Mouse (Mus musculus) forebrain, embryonic 13.5 days (tissue): Measurements from ENCODE around the gene Pcyt1a. TPM values are rescaled to one million over a fixed set of nuclear protein-coding genes. Genes with fewer than 3 reads are reported as not detected.
"Not testable (repeated sequence)": the region's sequence is repeated elsewhere in the genome, so short reads cannot be mapped to it uniquely, and the experiment has no call there.

ENCODE experiments used
- ATAC-seq: fragments of 200-750 bp; cut with Nextera tagmentation; 2 replicates; pipeline ENCODE4 v1.8.0; 2017
- H3K27ac ChIP-seq: fragments of 300-500 bp; sonication (generic); 2 replicates; pipeline ENCODE4 v1.5.1; 2015; ENCODE audit warnings: inconsistent platforms, mild to moderate bottlenecking, moderate library complexity
- H3K27me3 ChIP-seq: fragments of 300-500 bp; sonication (generic); 2 replicates; pipeline ENCODE4 v1.6.1; 2015; ENCODE audit warnings: mild to moderate bottlenecking, inconsistent platforms
- H3K36me3 ChIP-seq: fragments of 300-500 bp; sonication (generic); 2 replicates; pipeline ENCODE4 v1.6.1; 2015; ENCODE audit warnings: mild to moderate bottlenecking, inconsistent platforms; ENCODE audit not compliant: poor library complexity, severe bottlenecking
- H3K4me1 ChIP-seq: fragments of 300-500 bp; sonication (generic); 2 replicates; pipeline ENCODE4 v1.6.1; 2015; ENCODE audit warnings: inconsistent platforms
- H3K4me2 ChIP-seq: fragments of 300-500 bp; sonication (generic); 2 replicates; pipeline ENCODE4 v1.6.1; 2015; ENCODE audit warnings: inconsistent platforms, mild to moderate bottlenecking, moderate library complexity
- H3K4me3 ChIP-seq: fragments of 300-500 bp; sonication (generic); 2 replicates; pipeline ENCODE4 v1.5.1; 2015; ENCODE audit warnings: mild to moderate bottlenecking, inconsistent platforms
- H3K9ac ChIP-seq: fragments of 300-500 bp; sonication (generic); 2 replicates; pipeline ENCODE4 v1.6.1; 2015; ENCODE audit warnings: mild to moderate bottlenecking, inconsistent platforms
- H3K9me3 ChIP-seq: fragments of 300-500 bp; sonication (generic); replicated peaks from 2 replicates; pipeline ENCODE4 v1.6.1; 2016; ENCODE audit warnings: inconsistent platforms
- WGBS: fragments of 180-500 bp; shearing (Covaris S2); methylation state at CpG from one replicate; pipeline ENCODE4 v1.1.7; 2015; 5-methylcytosine and 5-hydroxymethylcytosine counted together
- polyA plus RNA-seq: library from polyadenylated mRNA; unstranded; fragments of >200 nt; fragmentation: Nextera tagmentation; extraction: Ambion mirVana; gene quantifications from 2 replicates; pipeline ENCODE4 v1.2.1, GENCODE M21; 2015

The Pcyt1a gene
- polyA plus RNA-seq, 1 experiment from 2014 or later: 44.1 TPM

DNA sequence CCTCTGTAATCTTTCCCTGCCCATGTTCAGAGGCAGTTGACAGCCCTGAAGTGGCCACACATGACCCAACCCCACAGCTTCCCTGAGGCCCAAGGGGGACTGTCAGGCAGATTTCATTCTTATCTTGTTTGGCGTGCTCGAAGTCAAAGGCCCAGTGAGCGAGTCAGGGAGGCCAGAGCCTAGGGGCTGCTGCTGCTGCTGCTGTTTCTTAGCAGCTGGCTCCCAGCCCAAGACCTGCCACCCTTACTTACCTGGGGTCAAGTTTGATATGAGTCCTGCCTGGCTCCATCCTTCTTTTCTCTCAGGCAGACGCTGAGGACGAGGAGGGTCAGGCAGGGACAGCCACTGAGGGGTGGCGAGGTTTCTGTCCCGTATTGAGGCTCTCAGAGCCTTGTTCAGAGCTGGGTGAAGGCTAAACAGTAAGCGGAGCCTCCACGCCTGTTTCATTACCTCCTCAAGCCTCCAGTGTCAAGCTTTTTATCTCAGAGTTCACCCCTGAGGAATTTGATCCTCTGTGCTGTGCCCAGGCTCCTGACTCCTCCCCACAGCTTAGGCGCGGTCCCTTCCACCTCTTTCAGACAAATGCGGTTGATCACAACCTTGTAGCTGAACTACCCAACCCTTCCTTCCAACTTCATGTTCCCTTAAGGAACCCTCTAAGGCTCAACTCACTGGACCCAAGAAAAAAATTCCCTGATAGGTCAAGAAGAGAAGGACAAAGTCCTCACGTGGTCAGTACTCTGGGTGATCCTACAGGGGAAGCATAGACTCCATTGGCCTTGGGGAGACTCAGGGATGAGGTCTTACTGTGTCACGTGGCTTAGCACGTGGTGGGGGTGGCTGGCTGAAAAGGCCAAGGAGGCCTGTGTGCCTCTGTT lies 56.8 kb downstream of the Pcyt1a start, which contains the start of gene Slc51a:
TSS of gene Slc51a (minus strand) at position 646 of the 878 bp plus-strand sequence.
- no peak for ATAC-seq
- Histone ChIP-seq H3K4me1 (no peaks in the 10 kb centered on the region), H3K4me3 (no peak within 1 kb of the TSS), H3K9me3 (no peaks in the 10 kb centered on the region), H3K4me2 (no peak within 1 kb of the TSS), H3K27me3 (no peaks in the 10 kb centered on the region), H3K36me3 (no peaks in the 10 kb centered on the region), H3K9ac (no peak within 1 kb of the TSS), H3K27ac (no peak within 1 kb of the TSS)
- WGBS: 65% methylated on average over 15 of the region's 15 CpGs

GRCm38 (mm10) chr16:32488939-32489338 lies 58.2 kb downstream of the Pcyt1a start:
- Histone ChIP-seq H3K4me1 (no peaks in the 10 kb centered on the region), H3K9me3 (no peaks in the 10 kb centered on the region), H3K36me3 (no peaks in the 10 kb centered on the region), H3K27ac (no peak overlapping the region), H3K9ac (no peak overlapping the region), H3K4me2 (no peak overlapping the region), H3K27me3 (no peaks in the 10 kb centered on the region), H3K4me3 (no peak overlapping the region)
- ATAC-seq: no peak
- 94% methylated on average over 3 of the region's 3 CpGs for WGBS

- not testable (repeated sequence) for H3K9ac ChIP-seq, ATAC-seq
- WGBS: 82% methylated on average over 6 of the region's 6 CpGs
These were observed 63.6 kb downstream of the Pcyt1a start for GRCm38 (mm10) chr16:32494371-32494770.

DNA sequence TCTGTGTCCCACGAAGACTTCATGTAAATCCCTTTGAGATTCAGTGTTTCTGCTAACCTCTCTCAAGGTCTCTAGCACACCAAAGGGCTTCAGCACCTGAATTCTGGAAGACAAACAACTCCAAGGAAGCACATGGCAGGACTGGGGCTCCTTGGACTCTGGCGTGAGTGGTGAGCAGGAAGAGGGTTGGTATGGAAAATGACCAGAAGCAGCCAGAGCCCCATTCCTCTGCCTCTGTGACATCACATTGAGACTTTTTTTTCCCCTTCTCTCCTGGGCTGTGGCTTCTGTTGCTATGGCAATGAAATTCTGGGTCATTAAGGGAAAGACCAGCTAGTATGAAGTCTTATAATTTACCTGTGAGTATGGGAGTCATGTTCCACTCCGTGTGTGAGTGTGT lies 65.2 kb downstream of the Pcyt1a start, which contains the start of gene Zdhhc19:
TSS of gene Zdhhc19 (plus strand) at position 301 of the 400 bp plus-strand sequence.
- Histone ChIP-seq H3K36me3 (no peaks in the 10 kb centered on the region), H3K4me1 (no peaks in the 10 kb centered on the region), H3K27ac (no peak within 1 kb of the TSS), H3K9me3 (no peaks in the 10 kb centered on the region), H3K4me2 (no peak within 1 kb of the TSS), H3K4me3 (no peak within 1 kb of the TSS), H3K9ac (no peak within 1 kb of the TSS), H3K27me3 (no peaks in the 10 kb centered on the region)
- no peak for ATAC-seq
- 74% methylated on average over 3 of the region's 3 CpGs for WGBS

More at GRCm38 (mm10) chr16:32494371-32494770, 63.6 kb downstream of the Pcyt1a start:
- H3K36me3 ChIP-seq, H3K4me3 ChIP-seq, H3K9me3 ChIP-seq, H3K27ac ChIP-seq, H3K27me3 ChIP-seq, H3K4me1 ChIP-seq, H3K4me2 ChIP-seq: not testable (repeated sequence)

GRCm38 (mm10) chr16:32498996-32499395 lies 68.3 kb downstream of the Pcyt1a start:
- Histone ChIP-seq H3K27me3 (no peaks in the 10 kb centered on the region), H3K4me2 (peak overlapping the region; percentile 66; the same call in 1 of the 2 replicates), H3K4me3 (no peak overlapping the region), H3K9ac (no peak overlapping the region), H3K36me3 (no peaks in the 10 kb centered on the region), H3K4me1 (no peaks in the 10 kb centered on the region), H3K9me3 (no peaks in the 10 kb centered on the region), H3K27ac (no peak overlapping the region)
- 68% methylated on average over 13 of the region's 13 CpGs for WGBS
- ATAC-seq: no peak

GRCm38 (mm10) chr16:32499430-32500037 lies 68.8 kb downstream of the Pcyt1a start:
- WGBS: 7% methylated on average over 22 of the region's 22 CpGs
- peak overlapping the region; percentile 61; the same call in 1 of the 2 replicates for H3K27ac ChIP-seq

DNA sequence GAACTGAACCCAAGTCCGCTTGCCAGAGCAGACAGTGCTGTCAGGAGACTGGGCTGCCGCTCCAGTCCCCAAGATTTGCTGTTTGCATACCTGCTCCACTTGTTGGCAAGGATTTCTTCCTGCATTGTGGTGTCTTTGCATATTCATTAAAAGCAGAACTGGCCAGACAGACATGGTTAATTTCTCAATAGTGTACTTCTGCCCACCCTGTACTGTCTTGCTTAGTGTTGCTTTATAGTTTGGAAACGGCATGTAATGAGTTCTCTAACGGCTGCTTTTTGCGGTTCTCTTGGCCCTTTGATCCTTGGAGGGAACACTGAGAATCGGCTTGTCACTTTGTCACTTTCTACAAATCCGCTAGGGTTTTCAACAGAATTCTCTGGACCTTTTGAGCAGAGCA lies 70.7 kb downstream of the Pcyt1a start:
- Histone ChIP-seq H3K27me3 (no peaks in the 10 kb centered on the region), H3K27ac (no peak overlapping the region), H3K4me1 (no peaks in the 10 kb centered on the region), H3K4me2 (no peak overlapping the region), H3K9me3 (no peaks in the 10 kb centered on the region), H3K9ac (no peak overlapping the region), H3K36me3 (no peaks in the 10 kb centered on the region), H3K4me3 (no peak overlapping the region)
- WGBS: 69% methylated on average over 7 of the region's 7 CpGs
- no peak for ATAC-seq

More at GRCm38 (mm10) chr16:32499430-32500037, 68.8 kb downstream of the Pcyt1a start:
- H3K9me3 ChIP-seq: no peaks in the 10 kb centered on the region
- no peaks in the 10 kb centered on the region for H3K36me3 ChIP-seq
- H3K4me3 ChIP-seq: peak overlapping the region; percentile 41
- H3K4me1 ChIP-seq: no peaks in the 10 kb centered on the region
- ATAC-seq: peak; percentile 97
- peak overlapping the region; percentile 66 for H3K4me2 ChIP-seq
- peak overlapping the region; percentile 73 for H3K9ac ChIP-seq
- H3K27me3 ChIP-seq: no peaks in the 10 kb centered on the region

GRCm38 (mm10) chr16:32502621-32503335 lies 72.1 kb downstream of the Pcyt1a start:
- H3K4me1 ChIP-seq: no peaks in the 10 kb centered on the region
- H3K4me3 ChIP-seq: no peak overlapping the region
- no peak overlapping the region for H3K9ac ChIP-seq
- H3K27me3 ChIP-seq: no peaks in the 10 kb centered on the region
- H3K27ac ChIP-seq: no peak overlapping the region
- no peaks in the 10 kb centered on the region for H3K36me3 ChIP-seq
- H3K4me2 ChIP-seq: no peak overlapping the region
- no peak for ATAC-seq
- H3K9me3 ChIP-seq: no peaks in the 10 kb centered on the region
- 87% methylated on average over 12 of the region's 12 CpGs for WGBS

- no peak overlapping the region for H3K9ac ChIP-seq
- WGBS: 66% methylated on average over 6 of the region's 6 CpGs
These were observed 72.9 kb downstream of the Pcyt1a start for GRCm38 (mm10) chr16:32503633-32504032.

GRCm38 (mm10) chr16:32506298-32506697 lies 75.6 kb downstream of the Pcyt1a start:
- Histone ChIP-seq H3K9me3 (no peaks in the 10 kb centered on the region), H3K36me3 (no peaks in the 10 kb centered on the region), H3K9ac (no peak overlapping the region), H3K4me2 (no peak overlapping the region), H3K27me3 (no peaks in the 10 kb centered on the region), H3K27ac (no peak overlapping the region), H3K4me3 (no peak overlapping the region), H3K4me1 (peaks cover 11% of the 10 kb centered on the region)
- 81% methylated on average over 8 of the region's 8 CpGs for WGBS
- no peak for ATAC-seq

More at GRCm38 (mm10) chr16:32503633-32504032, 72.9 kb downstream of the Pcyt1a start:
- Histone ChIP-seq H3K4me3 (no peak overlapping the region), H3K4me1 (no peaks in the 10 kb centered on the region), H3K36me3 (no peaks in the 10 kb centered on the region), H3K27ac (no peak overlapping the region), H3K4me2 (no peak overlapping the region), H3K27me3 (no peaks in the 10 kb centered on the region), H3K9me3 (no peaks in the 10 kb centered on the region)
- ATAC-seq: no peak

DNA sequence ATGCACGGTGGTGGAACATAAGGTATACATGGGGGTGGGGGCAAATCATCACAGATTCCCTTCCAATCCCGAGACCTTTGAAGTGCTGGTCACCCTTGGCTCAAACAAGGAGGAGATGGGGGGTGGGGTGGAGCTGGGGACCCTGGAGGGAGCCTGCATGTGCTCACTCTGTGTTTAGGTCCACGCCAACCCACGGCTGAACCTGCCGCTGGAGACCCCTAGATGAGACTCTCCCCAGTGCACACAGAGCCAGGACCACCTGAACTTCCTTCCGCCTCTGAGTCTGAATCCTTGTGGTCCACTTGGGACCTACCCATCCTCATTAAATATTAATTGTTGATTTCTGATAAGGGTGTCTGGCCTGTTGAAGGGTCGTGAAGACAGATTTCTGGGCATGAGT lies 76.1 kb downstream of the Pcyt1a start:
- H3K27ac ChIP-seq: no peak overlapping the region
- H3K9me3 ChIP-seq: no peaks in the 10 kb centered on the region
- H3K4me2 ChIP-seq: no peak overlapping the region
- H3K4me3 ChIP-seq: no peak overlapping the region
- peaks cover 11% of the 10 kb centered on the region for H3K4me1 ChIP-seq
- ATAC-seq: no peak
- WGBS: 87% methylated on average over 7 of the region's 7 CpGs
- no peaks in the 10 kb centered on the region for H3K36me3 ChIP-seq
- no peaks in the 10 kb centered on the region for H3K27me3 ChIP-seq
- H3K9ac ChIP-seq: no peak overlapping the region

GRCm38 (mm10) chr16:32507407-32507806 lies 76.7 kb downstream of the Pcyt1a start:
- Histone ChIP-seq H3K27ac (no peak overlapping the region), H3K9ac (no peak overlapping the region), H3K4me3 (no peak overlapping the region), H3K4me2 (no peak overlapping the region), H3K9me3 (no peaks in the 10 kb centered on the region), H3K27me3 (no peaks in the 10 kb centered on the region), H3K4me1 (peaks cover 11% of the 10 kb centered on the region), H3K36me3 (no peaks in the 10 kb centered on the region)
- WGBS: 23% methylated on average over 9 of the region's 9 CpGs
- ATAC-seq: no peak
